Mouse (Mus musculus): ENCODE measurements around the gene Ccdc117. TPM values are rescaled to one million over a fixed set of nuclear protein-coding genes. Genes with fewer than 3 reads are reported as not detected.
"Not testable (repeated sequence)": the region's sequence is repeated elsewhere in the genome, so short reads cannot be mapped to it uniquely, and the experiment has no call there.

Gene Ccdc117
- total and polyA plus RNA-seq, 3 experiments = 24.3 to 38.9 (median 27.0) TPM

- no peak overlapping the region for H3K4me2 ChIP-seq (ENCODE audit: insufficient read depth, low read depth, poor library complexity, severe bottlenecking)
- H3K36me3 ChIP-seq (replicated peaks in 1 of 2; ENCODE audit: control insufficient read depth in 1 of 2, insufficient read depth in 1 of 2, low read length in 1 of 2) = no peaks in the 10 kb centered on the region
- in situ Hi-C loops (cut with MboI; ENCODE audit: low pct_ligation_motif_present, low pct_unique_long_range_greater_than_20kb, low sequenced_read_pairs) (no loop called here), dilution Hi-C loops (cut with MboI; ENCODE audit: extremely low pct_ligation_motif_present, extremely low pct_unique_long_range_greater_than_20kb, low sequenced_read_pairs) (no loop called here)
- no peak overlapping the region for H3K9ac ChIP-seq (ENCODE audit: insufficient read depth, low read depth)
- H3K27me3 ChIP-seq (replicated peaks) = no peaks in the 10 kb centered on the region
- H3K27ac ChIP-seq (ENCODE audit: insufficient read depth, low read depth) = no peak overlapping the region
- no peak for DNase-seq (ENCODE audit: extremely low read depth)
- peaks cover 9% of the 10 kb centered on the region for H3K9me3 ChIP-seq (replicated peaks; ENCODE audit: low read length)
- peaks cover 0 to 5% of the 10 kb centered on the region in 2 experiments; a peak in 2 of 4 replicates for H3K4me1 ChIP-seq (ENCODE audit: control insufficient read depth in 1 of 2, insufficient read depth in 2 of 2)
- 0 out of 2 replicates have a peak, but pooled peaks cover under 1% of the 10 kb centered on the region for H3K79me2 ChIP-seq (replicated peaks; ENCODE audit: control insufficient read depth, extremely low read depth, insufficient read depth, poor library complexity, severe bottlenecking)
- no peak overlapping the region for H3K4me3 ChIP-seq (replicated peaks in 1 of 3; ENCODE audit: low read depth in 2 of 3, low read length in 2 of 3, poor library complexity in 1 of 3)
- no peak for TF ChIP-seq MAFK (IDR thresholded peaks at IDR 0.05; ENCODE audit: insufficient replicate concordance, low read length)
These were observed 4.7 kb upstream of the Ccdc117 start for GRCm38 (mm10) chr11:5546693-5547092.

GRCm38 (mm10) chr11:5545457-5545856, 3.5 kb upstream of the Ccdc117 start:
- Histone ChIP-seq H3K27me3 (replicated peaks) (no peaks in the 10 kb centered on the region), H3K4me2 (ENCODE audit: insufficient read depth, low read depth, poor library complexity, severe bottlenecking) (no peak overlapping the region), H3K27ac (ENCODE audit: insufficient read depth, low read depth) (no peak overlapping the region), H3K36me3 (replicated peaks in 1 of 2; ENCODE audit: control insufficient read depth in 1 of 2, insufficient read depth in 1 of 2, low read length in 1 of 2) (peaks cover 0 to under 1% of the 10 kb centered on the region in 2 experiments), H3K4me1 (ENCODE audit: control insufficient read depth in 1 of 2, insufficient read depth in 2 of 2) (peaks cover under 1 to 7% of the 10 kb centered on the region in 2 experiments; a peak in 2 of 4 replicates), H3K9ac (ENCODE audit: insufficient read depth, low read depth) (no peak overlapping the region), H3K9me3 (replicated peaks; ENCODE audit: low read length) (peaks cover 5% of the 10 kb centered on the region), H3K79me2 (replicated peaks; ENCODE audit: control insufficient read depth, extremely low read depth, insufficient read depth, poor library complexity, severe bottlenecking) (peaks cover 13% of the 10 kb centered on the region), H3K4me3 (replicated peaks in 1 of 3; ENCODE audit: low read depth in 2 of 3, low read length in 2 of 3, poor library complexity in 1 of 3) (no peak overlapping the region)
- dilution Hi-C loops (cut with MboI; ENCODE audit: extremely low pct_ligation_motif_present, extremely low pct_unique_long_range_greater_than_20kb, low sequenced_read_pairs) = no loop called here
- no peak for DNase-seq (ENCODE audit: extremely low read depth)
- no peak for TF ChIP-seq HCFC1 (IDR thresholded peaks at IDR 0.05; ENCODE audit: low read depth, low read length)
- TF ChIP-seq PAX5 (IDR thresholded peaks at IDR 0.05; ENCODE audit: low read length) = no peak
- TF ChIP-seq POLR2AphosphoS2 (IDR thresholded peaks at IDR 0.05; ENCODE audit: low read depth, low read length) = no peak
- TF ChIP-seq POLR2A (IDR thresholded peaks at IDR 0.05; ENCODE audit: low read depth, low read length) = no peak
- TF ChIP-seq CHD2 (IDR thresholded peaks at IDR 0.05; ENCODE audit: low read length) = no peak
- no peak for TF ChIP-seq JUND (conservative IDR thresholded peaks at IDR 0.05; ENCODE audit: low read depth, low read length)
- TF ChIP-seq ELF1 (IDR thresholded peaks at IDR 0.05; ENCODE audit: low read depth, low read length) = no peak
- TF ChIP-seq RCOR1 (conservative IDR thresholded peaks at IDR 0.05; ENCODE audit: low read depth, low read length) = no peak
- TF ChIP-seq ETS1 (conservative IDR thresholded peaks at IDR 0.05; ENCODE audit: low read depth, low read length) = no peak
- no peak for TF ChIP-seq JUN (IDR thresholded peaks at IDR 0.05; ENCODE audit: insufficient read depth, low read depth, low read length)
- TF ChIP-seq MAX (IDR thresholded peaks at IDR 0.05; ENCODE audit: low read length) = no peak
- TF ChIP-seq MYC (IDR thresholded peaks at IDR 0.05; ENCODE audit: low read depth, low read length) = no peak
- no peak for TF ChIP-seq RAD21 (IDR thresholded peaks at IDR 0.05; ENCODE audit: low read depth, low read length)
- no peak for TF ChIP-seq NRF1 (IDR thresholded peaks at IDR 0.05; ENCODE audit: low read depth, low read length)
- no peak for TF ChIP-seq SMC3 (IDR thresholded peaks at IDR 0.05; ENCODE audit: low read depth, low read length)
- in situ Hi-C loops (cut with MboI; ENCODE audit: low pct_ligation_motif_present, low pct_unique_long_range_greater_than_20kb, low sequenced_read_pairs) = no loop called here

DNA sequence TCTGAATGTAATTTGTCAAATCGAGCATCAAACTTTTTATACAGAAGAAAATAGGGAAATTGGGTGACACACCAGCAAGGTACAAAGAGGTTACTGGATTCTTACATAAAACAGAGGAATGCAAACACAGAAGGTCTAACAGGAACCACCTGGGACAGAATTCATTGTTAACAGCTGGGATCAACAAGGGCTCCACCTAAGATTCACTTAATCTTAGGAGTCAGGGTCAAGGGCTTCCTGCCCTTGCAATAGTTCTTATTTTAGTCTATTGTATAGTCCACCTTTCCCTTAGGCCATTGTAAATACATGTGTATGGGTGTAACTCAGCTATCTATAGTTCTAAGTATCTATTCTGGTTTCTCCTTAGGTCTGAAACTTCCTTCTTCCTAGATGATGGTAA, 2.7 kb upstream of the Ccdc117 start:
- H3K36me3 ChIP-seq (replicated peaks in 1 of 2; ENCODE audit: control insufficient read depth in 1 of 2, insufficient read depth in 1 of 2, low read length in 1 of 2); H3K9ac ChIP-seq (ENCODE audit: insufficient read depth, low read depth); H3K4me3 ChIP-seq (replicated peaks in 1 of 3; ENCODE audit: low read depth in 2 of 3, low read length in 2 of 3, poor library complexity in 1 of 3); H3K4me2 ChIP-seq (ENCODE audit: insufficient read depth, low read depth, poor library complexity, severe bottlenecking); H3K27me3 ChIP-seq (replicated peaks); in situ Hi-C loops (cut with MboI; ENCODE audit: low pct_ligation_motif_present, low pct_unique_long_range_greater_than_20kb, low sequenced_read_pairs); H3K9me3 ChIP-seq (replicated peaks; ENCODE audit: low read length); dilution Hi-C loops (cut with MboI; ENCODE audit: extremely low pct_ligation_motif_present, extremely low pct_unique_long_range_greater_than_20kb, low sequenced_read_pairs); H3K27ac ChIP-seq (ENCODE audit: insufficient read depth, low read depth); DNase-seq (ENCODE audit: extremely low read depth): not testable (repeated sequence)
- Histone ChIP-seq H3K4me1 (ENCODE audit: control insufficient read depth in 1 of 2, insufficient read depth in 2 of 2) (peaks cover 3 to 13% of the 10 kb centered on the region in 2 experiments; a peak in 2 of 4 replicates), H3K79me2 (replicated peaks; ENCODE audit: control insufficient read depth, extremely low read depth, insufficient read depth, poor library complexity, severe bottlenecking) (peaks cover 18% of the 10 kb centered on the region)
